Comparison of ENCODE assay signal across 8 mouse cellular contexts in the genomic region with DNA sequence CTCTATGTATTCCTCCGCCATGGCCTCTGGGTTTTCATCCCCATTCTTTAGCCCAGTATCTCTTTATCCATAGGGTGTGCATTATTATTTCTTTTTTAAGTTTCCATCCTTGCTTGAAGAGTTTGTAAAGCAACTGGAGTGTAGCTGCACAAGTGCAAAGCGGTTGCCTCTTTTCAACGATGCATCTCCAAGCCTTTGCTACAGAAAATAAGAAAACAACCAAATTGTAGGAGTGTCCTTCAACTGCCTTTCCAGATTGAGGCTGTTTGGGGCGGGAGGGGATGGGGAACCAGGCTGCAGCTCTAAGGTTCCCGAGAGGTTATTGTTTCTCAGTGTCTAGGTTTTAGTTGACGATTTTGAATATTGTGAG. TPM values are rescaled to one million over a fixed set of nuclear protein-coding genes. Genes with fewer than 3 reads are reported as not detected.
DNase-seq lines count a peak whose midpoint lies in the region; ATAC-seq and TF ChIP-seq lines count a peak whose summit lies in the region.

No protein-coding gene starts in this region.

- peak overlapping the region; percentile 55 for H3K4me2 ChIP-seq in forebrain, embryonic 12.5 days
- peak overlapping the region; percentile 64 for H3K4me2 ChIP-seq in liver, embryonic 13.5 days

- H3K27me3 ChIP-seq in heart, embryonic 10.5 days (ENCODE audit: insufficient read depth, poor library complexity, severe bottlenecking), result peaks cover 36% of the 10 kb centered on the region; the same call in 1 of the 2 replicates
- H3K27me3 ChIP-seq in C2C12 (ENCODE audit: control insufficient read depth, insufficient read depth, insufficient read length), result no peaks in the 10 kb centered on the region
- peaks cover 17% of the 10 kb centered on the region for H3K27me3 ChIP-seq in forebrain, embryonic 12.5 days
- H3K27me3 ChIP-seq in liver, embryonic 13.5 days, result peaks cover 8% of the 10 kb centered on the region; the same call in 1 of the 2 replicates

- no peak for DNase-seq in heart, embryonic 10.5 days (ENCODE audit: low spot score)
- no peak for DNase-seq in heart, adult 11 months
- no peak for DNase-seq in liver, embryonic 13.5 days
- no peak for DNase-seq in urinary bladder, postnatal 25 days (ENCODE audit: low spot score)
- no peak for DNase-seq in adrenal gland, postnatal 25 days

- no peaks in the 10 kb centered on the region for H3K4me1 ChIP-seq in heart, embryonic 10.5 days
- peaks cover 5% of the 10 kb centered on the region; the same call in 1 of the 2 replicates for H3K4me1 ChIP-seq in forebrain, embryonic 12.5 days
- peaks cover 17% of the 10 kb centered on the region for H3K4me1 ChIP-seq in liver, embryonic 13.5 days (replicated peaks)

- no peaks in the 10 kb centered on the region for H3K9me3 ChIP-seq in heart, embryonic 10.5 days
- no peaks in the 10 kb centered on the region for H3K9me3 ChIP-seq in forebrain, embryonic 12.5 days
- no peaks in the 10 kb centered on the region for H3K9me3 ChIP-seq in liver, embryonic 13.5 days (replicated peaks)

- 8% methylated on average over 6 of the region's 6 CpGs for WGBS in heart, embryonic 10.5 days
- WGBS in forebrain, embryonic 12.5 days, result 17% methylated on average over 6 of the region's 6 CpGs
- WGBS in liver, embryonic 13.5 days (ENCODE audit: insufficient replicate concordance), result 9% methylated on average over 6 of the region's 6 CpGs

- peak overlapping the region; percentile 70 for H3K4me3 ChIP-seq in heart, embryonic 10.5 days
- H3K4me3 ChIP-seq in C2C12 (ENCODE audit: insufficient read depth, poor library complexity, severe bottlenecking), result peak overlapping the region; percentile 61
- peak overlapping the region; percentile 56 for H3K4me3 ChIP-seq in forebrain, embryonic 12.5 days (replicated peaks)
- peak overlapping the region; percentile 79 for H3K4me3 ChIP-seq in liver, embryonic 13.5 days (replicated peaks)

- ATAC-seq in forebrain, embryonic 12.5 days (ENCODE audit: low FRiP score), result no peak
- ATAC-seq in liver, embryonic 13.5 days (ENCODE audit: low read depth), result 0 out of 2 replicates have a peak, but pooled peaks have one; percentile 19
- no peak for ATAC-seq in frontal cortex, adult (ENCODE audit: low TSS enrichment)

- TF ChIP-seq CTCF in C2C12 (IDR thresholded peaks at IDR 0.05; ENCODE audit: control insufficient read depth, insufficient read depth, insufficient read length), result no peak

- H3K79me2 ChIP-seq in C2C12 (ENCODE audit: control insufficient read depth, insufficient read depth), result peaks cover 63% of the 10 kb centered on the region

- peak overlapping the region; percentile 73 for H3K9ac ChIP-seq in forebrain, embryonic 12.5 days
- peak overlapping the region; percentile 89 for H3K9ac ChIP-seq in liver, embryonic 13.5 days

- peaks cover 4% of the 10 kb centered on the region; the same call in 1 of the 2 replicates for H3K36me3 ChIP-seq in heart, embryonic 10.5 days
- peaks cover 9% of the 10 kb centered on the region for H3K36me3 ChIP-seq in C2C12 (ENCODE audit: control insufficient read depth, insufficient read depth)
- 0 out of 2 replicates have a peak, but pooled peaks cover 4% of the 10 kb centered on the region for H3K36me3 ChIP-seq in forebrain, embryonic 12.5 days (replicated peaks)
- H3K36me3 ChIP-seq in liver, embryonic 13.5 days, result peaks cover 16% of the 10 kb centered on the region

- H3K27ac ChIP-seq in heart, embryonic 10.5 days, result peak overlapping the region; percentile 91
- peak overlapping the region; percentile 89 for H3K27ac ChIP-seq in forebrain, embryonic 12.5 days
- H3K27ac ChIP-seq in liver, embryonic 13.5 days, result peak overlapping the region; percentile 90

- peak overlapping the region; percentile 72 for H3ac ChIP-seq in C2C12 (ENCODE audit: control insufficient read depth, insufficient read length, low read depth)

- H3K79me3 ChIP-seq in C2C12 (ENCODE audit: low read depth), result peaks cover 58% of the 10 kb centered on the region

TF ChIP-seq in C2C12, 6 proteins besides CTCF, POLR2A, EP300 and RAD21:
- TF ChIP-seq MAX (IDR thresholded peaks at IDR 0.05), result no peak
- no peak for TF ChIP-seq FOSL1 (IDR thresholded peaks at IDR 0.05; ENCODE audit: insufficient read depth, low read length, poor library complexity, severe bottlenecking)
- no peak for TF ChIP-seq MYOD1 (IDR thresholded peaks at IDR 0.05; ENCODE audit: control insufficient read depth, insufficient read length, low read depth)
- no peak for TF ChIP-seq MYOG (IDR thresholded peaks at IDR 0.05; ENCODE audit: control insufficient read depth, extremely low read depth, insufficient read length)
- no peak for TF ChIP-seq USF1 (IDR thresholded peaks at IDR 0.05; ENCODE audit: low read depth)
- no peak for TF ChIP-seq CEBPB (IDR thresholded peaks at IDR 0.05; ENCODE audit: low read depth)
TF ChIP-seq in C2C12: peak in this region for 0.

RNA-seq across cellular contexts. Expression of a gene that starts 1.3 kb away (rescaled TPM):
- 98.4 and 117 TPM in 2 replicates for polyA plus RNA-seq in heart, embryonic 10.5 days (2016; fragmentation: Nextera tagmentation; extraction: Ambion mirVana)
- 14.2 TPM for polyA plus RNA-seq in C2C12 (2012; fragmentation: generic; extraction: Trizol)
- polyA plus RNA-seq in forebrain, embryonic 12.5 days (2016; fragmentation: Nextera tagmentation; extraction: Ambion mirVana), result 199 and 218 TPM in 2 replicates
- polyA plus RNA-seq in liver, embryonic 13.5 days (2015; fragmentation: Nextera tagmentation; extraction: Ambion mirVana), result 44.1 and 54.1 TPM in 2 replicates
- total RNA-seq in adrenal gland, postnatal 25 days (2021), result 261 and 328 TPM in 2 replicates
